Mouse (Mus musculus) testis, postnatal 14 days (tissue): ENCODE data around the gene Rnase12.
"Not testable (repeated sequence)": the region's sequence is repeated elsewhere in the genome, so short reads cannot be mapped to it uniquely, and the experiment has no call there.

Source experiments
- DNase-seq: peaks from one replicate; pipeline ENCODE4 v3.0.0; 2021; ENCODE audit warnings: low spot score

Rnase12 gene

GRCm38 (mm10) chr14:51017256-51017655, 40.2 kb downstream of the Rnase12 start:
- no peak for DNase-seq

- DNase-seq = no peak
Measured at GRCm38 (mm10) chr14:51015780-51016179, 41.7 kb downstream of the Rnase12 start.

GRCm38 (mm10) chr14:51014724-51015123, 42.7 kb downstream of the Rnase12 start:
- DNase-seq = not testable (repeated sequence)

- DNase-seq = no peak
Measured at GRCm38 (mm10) chr14:51009572-51009971, 47.9 kb downstream of the Rnase12 start.

- DNase-seq = no peak
Measured at GRCm38 (mm10) chr14:51008781-51009180, 48.7 kb downstream of the Rnase12 start.

GRCm38 (mm10) chr14:51007914-51008713, 49.3 kb downstream of the Rnase12 start:
- DNase-seq = no peak

DNA sequence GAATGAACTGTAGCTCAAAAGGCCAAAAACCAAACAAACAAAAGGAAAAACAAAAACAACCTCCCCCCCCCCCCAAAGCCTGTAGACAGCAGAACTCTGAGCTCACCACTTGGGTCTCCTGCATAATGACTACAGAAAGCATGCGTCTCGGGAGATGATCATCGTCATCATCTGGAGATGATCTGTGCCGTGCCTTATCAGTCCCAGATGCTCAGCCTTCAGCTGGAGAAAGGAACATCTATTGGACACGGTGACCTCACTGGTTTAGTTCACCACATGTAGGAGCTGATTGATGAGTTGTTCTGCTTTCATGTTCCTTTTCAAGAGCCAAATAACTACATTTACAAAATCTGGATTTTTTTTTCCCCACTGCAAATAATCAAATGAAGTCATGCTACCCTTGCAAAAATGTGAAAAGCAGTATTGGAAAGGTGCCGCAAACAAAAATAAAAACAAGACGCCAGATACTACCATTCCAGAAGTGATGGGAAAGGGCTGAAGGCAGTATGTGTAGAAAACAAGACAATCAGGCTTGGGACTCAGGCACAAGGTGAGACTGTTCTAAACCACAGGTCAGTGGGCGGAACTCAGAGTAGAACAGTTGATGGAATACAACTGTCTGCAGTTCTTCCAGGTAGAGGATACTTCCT, 50.2 kb downstream of the Rnase12 start, which contains the start of gene Rnase10:
Gene Rnase10, plus strand, starts transcription at position 600 of the 650 bp plus-strand sequence.
- DNase-seq = no peak
